Mouse (Mus musculus): ENCODE data around the gene Gtf3c3.

Gtf3c3 gene

DNA sequence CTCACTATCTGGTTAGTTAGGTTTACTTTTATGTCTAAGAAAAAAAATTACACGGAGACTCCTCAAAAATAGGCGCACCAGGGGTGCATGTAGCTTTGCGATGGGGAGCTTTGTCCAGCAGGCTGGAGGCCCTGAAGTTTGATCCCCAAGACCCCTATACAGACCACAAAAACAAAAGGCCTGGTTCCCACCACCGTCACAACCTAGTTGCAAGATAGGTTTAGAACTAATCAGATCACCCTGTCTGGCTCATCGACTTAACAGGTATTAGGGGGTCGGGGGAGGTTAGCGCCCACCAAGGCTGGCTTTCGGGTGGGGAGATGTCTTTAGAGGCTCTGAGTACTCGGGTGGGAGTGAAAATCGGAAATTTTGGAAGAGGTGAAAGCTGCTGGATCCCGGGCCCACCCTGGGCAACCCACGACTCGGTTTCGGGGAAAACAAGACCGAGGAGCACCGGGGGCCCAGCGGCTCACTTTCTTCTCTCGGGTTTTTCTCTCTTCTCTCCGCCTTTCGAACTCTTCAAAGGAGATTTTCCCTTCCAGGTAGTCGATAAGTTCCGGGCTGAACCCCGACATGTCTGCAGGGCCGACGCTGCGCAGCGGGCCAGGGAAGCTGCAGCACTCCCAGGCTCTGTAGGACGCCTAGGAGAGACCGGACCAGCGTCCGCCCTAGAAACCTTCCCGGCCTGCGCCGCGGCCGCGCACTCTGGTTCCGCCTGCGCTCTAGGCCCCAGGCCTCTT lies at the start of gene Gtf3c3:
Gtf3c3 (minus strand) TSS at position 632 of the 740 bp plus-strand sequence.
- DNase-seq (ENCODE audit: low read depth, low spot score) = peak; percentile 93

DNA sequence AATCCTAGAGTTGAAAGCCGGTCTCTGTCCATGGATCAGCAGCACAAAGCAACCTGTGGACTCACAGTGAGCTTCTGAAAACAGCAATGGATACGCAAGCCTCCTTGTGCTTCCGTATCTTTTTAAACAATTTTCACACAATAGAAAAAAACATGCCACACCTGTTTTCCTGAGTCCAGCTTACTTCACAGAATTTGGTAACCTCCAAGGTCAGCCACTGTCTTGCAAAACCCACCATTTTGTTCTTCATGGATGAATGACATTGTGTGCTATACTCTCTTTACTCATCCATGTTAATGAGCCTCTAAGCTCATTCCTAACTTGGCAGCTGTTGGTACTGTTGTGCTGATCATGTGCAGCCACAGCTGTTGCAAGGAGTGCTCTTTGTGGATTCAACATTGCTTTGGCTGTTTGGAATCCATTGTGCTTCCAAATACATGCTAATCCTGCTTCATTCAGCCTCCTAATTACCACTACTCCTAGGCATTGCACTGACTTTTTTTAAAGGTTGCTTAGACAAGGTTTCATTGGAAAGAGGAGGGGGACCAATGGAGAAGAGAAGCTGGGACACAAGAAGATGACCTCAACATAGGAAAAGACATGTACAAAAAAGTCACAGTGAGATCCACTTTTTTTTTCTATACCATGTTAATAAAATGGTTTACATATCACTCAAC lies 46.1 kb upstream of the Gtf3c3 start:
- DNase-seq (ENCODE audit: low read depth, low spot score) = peak; percentile 43

DNA sequence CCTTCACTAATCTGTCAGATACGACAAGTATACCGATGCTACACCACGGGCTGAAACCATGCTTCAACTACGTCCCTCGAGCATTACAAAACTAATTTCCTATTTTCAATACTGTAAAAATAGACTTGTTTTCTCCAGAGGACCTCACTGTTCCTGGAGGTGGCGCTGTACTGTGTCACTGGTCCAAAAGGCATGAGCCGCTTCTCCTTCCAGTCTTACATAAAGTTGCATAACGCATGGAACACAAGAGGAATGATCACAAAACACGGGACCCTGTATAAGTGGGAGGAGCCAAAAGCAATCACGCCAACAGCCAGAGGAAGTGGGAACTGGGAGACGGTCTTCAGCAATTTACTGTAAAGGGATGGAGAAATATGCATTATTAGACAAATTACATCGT lies 41.7 kb upstream of the Gtf3c3 start:
- no peak for DNase-seq (ENCODE audit: low read depth, low spot score)

DNA sequence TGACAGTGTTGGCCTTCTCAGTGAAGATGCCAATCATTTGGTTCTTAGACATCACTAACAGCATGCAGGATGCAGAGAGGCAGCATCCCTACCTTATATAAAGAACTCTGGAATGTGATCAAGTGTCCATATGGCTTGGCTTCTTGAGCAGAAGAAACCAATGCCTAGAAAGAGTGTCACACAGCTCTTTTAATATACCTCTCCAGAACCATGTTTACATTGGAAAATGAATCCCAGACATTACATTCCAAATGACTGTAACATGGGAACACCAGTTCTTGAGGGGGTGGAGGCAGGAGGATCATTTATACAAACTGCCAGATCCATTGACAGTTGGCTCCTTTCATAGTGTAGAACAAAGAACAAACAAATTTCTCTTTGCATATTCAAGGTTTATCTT lies 29.9 kb upstream of the Gtf3c3 start:
- DNase-seq (ENCODE audit: low read depth, low spot score) = peak; percentile 80

DNA sequence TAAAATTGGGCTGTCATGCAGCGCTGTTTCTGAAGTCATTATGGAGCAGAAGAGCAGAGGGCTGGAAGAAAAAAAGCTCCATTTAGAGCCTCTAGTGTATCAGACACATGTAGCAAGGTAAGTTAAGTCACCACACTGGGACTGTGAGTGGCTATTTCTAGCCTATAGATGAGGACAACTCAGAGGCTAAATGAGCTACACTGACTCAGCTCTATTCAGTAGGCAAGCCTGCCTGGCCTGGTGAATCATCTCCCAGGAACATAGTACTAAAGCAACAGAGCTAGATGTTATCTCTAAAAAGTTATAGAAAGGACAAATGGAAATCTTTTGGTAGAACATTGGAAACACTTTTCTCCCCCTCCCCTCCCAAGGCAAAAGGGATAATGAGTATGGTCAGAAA lies 28.6 kb upstream of the Gtf3c3 start:
- peak; percentile 86 for DNase-seq (ENCODE audit: low read depth, low spot score)

DNA sequence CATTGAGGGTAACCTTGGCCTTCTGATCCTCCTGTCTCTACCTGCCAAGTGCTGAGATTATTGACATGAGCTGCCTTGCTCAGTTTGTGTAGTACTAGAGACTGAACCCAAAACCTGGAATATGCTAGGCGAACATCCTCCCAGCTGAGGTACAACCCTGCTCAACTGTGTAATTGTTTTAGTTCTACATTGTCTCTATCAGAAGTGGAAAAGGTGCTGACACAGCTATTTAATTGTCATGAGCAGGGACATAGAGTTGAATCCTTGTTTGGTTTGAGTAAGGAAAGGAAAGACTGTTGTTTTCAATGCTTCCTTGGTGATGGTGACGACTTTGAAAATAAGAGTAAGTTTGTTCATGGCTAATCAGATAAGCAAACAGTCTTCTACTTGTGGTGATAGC lies 13.3 kb upstream of the Gtf3c3 start:
- no peak for DNase-seq (ENCODE audit: low read depth, low spot score)

DNA sequence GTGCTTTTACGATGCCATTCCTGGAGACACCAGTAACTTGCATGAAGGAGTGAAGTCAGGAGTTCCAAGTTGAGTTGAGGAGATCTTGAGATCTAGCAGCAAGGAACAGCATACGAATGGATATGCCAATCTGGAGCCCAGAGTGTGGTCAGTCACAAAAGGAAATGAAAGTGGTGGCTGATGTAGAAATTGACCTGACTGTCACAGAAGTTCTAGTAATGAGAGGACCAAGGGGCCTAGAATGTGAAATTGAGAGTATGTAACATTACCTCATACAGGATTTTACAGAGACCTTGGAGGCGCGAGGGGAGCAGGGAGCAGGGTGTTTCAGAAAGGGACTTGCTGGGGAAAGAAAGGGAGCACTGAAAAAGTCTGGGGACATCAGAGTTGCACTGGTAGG lies 10.1 kb upstream of the Gtf3c3 start:
- no peak for DNase-seq (ENCODE audit: low read depth, low spot score)

DNA sequence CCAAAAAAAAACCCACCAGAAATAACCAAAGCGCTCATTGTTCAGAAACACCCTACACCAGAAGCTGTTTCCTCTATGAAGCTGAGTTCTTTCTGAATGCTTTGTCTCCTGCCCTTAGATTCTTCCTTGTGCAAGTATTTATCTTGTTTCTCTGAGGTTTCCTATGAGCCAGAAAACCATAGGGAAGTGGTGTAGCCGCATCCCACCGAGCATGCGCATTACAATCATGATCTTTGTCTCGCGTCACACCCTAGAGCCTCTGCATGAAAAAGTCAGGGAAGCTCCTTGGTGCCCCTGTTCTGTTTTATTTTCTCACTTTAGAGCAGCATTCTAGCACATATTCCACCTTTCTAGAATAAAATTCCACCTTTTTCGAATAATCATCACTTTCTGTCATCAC lies 4.9 kb upstream of the Gtf3c3 start:
- DNase-seq (ENCODE audit: low read depth, low spot score) = peak; percentile 36

DNA sequence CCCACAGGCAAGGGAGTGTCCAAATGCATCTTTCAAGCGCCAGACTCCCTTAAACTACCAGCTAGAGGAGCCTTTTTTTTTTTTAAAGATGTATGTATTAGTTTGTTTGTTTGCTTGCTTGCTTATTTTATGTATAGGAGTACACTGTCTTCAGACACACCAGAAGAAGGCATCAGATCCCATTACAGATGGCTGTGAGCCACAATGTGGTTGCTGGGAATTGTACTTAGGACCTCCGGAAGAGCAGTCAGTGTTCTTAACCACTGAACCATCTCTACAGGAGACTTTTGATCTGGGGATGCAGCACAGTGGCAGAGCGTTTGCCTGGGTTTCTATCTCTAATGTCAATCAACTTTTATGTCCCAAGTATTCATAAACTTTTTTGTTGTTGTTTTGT lies 307 bp upstream of the Gtf3c3 start:
- DNase-seq (ENCODE audit: low read depth, low spot score) = no peak

DNA sequence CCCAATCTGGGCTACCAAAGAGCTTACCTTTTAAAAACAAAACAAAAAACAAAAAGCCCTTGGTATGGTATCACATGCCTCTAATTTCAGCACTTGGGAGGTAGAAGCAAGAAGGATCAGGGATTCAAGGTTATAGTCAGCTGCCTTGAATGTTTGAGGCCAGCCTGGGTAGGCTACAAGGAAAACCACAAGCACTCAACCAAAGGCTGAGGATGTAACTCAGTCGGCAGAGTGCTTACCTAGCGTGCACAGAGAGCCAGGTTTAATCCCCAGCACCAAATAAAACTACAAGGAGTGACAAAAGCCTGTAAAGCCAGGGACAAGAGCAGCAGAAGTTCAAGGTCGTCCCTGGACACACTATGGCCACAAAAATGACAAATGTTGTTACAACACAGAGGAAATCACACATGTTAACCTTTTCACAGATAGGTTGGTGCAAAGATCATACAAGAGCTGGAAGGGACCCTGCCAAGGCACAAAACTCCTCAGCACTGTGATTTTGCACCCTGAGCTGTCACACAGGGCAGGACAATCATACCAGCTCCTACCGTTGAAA lies 16.5 kb downstream of the Gtf3c3 start:
- no peak for DNase-seq (ENCODE audit: low read depth, low spot score)

DNA sequence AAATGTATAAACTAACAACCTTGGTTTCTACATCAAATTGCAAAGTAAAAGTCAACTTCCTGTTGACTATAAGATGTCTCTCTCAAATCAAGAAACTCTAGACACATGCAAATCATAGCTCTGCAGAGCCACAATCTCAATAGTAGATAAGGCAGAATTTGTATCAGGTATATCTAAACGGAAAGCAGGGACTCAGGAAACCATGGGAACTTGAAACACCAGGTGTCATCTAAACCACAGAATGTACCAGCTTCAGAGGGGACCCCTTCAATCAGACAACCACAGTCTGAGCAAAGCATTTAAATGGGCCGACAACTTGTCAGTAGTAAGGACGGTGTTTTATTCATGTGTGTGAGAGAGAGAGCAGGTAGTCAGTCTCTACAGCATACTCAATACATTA lies 17.1 kb downstream of the Gtf3c3 start:
- DNase-seq (ENCODE audit: low read depth, low spot score) = no peak

DNA sequence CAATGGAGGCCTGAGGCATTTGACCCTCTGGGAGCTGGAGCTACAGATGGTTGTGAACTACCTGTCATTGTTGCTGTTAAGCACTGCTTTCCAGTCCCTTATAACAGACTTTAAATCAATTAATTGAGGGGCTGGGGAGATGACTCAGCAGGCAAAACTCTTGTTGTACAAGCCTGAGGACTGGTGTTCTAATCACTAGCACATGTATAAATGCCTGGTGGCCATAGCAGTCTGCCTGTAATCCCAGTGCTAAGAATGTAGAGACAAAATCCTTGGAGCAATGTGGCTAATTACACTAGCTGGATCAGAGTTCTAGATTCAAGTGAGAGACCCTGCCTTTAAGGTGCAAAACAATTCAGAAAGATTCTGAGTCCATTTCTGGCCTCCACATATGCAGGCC lies 36.0 kb downstream of the Gtf3c3 start:
- DNase-seq (ENCODE audit: low read depth, low spot score) = no peak

DNA sequence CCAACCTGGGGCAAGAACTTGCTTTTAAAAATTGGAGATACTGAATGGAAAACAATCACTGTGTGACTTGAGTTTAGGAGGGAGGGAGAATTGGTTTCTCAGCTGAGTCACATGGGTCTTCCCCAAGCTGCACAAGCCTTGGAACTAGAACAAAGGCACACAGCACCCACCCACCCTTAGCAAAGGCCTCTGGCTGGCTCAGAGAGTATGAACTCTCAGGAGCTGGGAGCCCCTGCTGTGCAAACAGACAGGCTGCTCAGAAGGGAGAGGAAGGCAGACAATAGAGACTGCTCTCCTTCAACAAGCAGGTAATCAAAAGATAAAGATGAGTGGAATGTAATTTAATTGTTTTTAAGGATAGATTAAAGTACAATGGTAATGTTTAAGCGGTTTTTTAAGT lies 54.5 kb downstream of the Gtf3c3 start:
- DNase-seq (ENCODE audit: low read depth, low spot score) = no peak

DNA sequence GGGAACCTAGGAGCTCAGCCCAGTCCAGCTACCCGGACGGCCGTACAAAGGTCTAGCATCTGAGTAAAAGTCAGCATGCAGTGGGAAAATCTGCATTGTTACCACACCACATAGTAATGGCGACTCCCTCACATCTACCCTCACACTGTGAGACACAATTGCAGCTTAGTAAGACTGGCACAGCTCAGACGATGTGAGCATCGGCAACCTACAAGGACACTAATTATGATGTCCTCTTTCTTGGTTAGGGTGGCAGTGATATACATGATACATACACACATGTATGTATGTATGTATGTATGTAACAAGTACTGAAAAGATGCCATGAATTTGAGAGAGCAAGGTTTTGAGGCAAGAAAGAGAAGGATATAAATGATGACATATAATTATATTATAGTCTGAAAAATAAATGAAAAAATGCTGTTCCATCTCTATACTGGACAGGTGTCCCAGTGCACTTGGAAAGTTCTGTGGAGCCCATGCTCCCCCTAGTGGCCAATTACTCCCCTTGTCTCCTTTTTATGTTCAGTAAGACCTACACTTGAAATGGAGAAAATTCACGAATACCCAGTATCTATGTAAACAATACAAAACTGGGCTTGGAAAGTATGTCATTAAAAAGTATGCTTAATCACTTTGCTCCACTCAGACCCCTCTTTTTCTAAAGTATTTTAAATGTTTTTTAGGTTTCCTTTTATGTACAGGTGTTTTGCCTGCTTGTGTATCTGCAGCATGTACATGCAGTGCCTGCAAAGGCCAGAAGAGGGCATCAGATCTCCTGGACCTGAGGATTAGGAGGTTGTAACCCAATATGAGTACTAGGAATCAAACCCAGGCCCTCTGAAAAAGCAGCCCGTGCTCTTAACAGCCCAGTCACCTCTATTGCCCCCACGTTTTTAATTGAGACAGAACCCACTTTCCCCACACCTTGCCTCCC lies 57.5 kb downstream of the Gtf3c3 start:
- peak; percentile 81 for DNase-seq (ENCODE audit: low read depth, low spot score)

DNA sequence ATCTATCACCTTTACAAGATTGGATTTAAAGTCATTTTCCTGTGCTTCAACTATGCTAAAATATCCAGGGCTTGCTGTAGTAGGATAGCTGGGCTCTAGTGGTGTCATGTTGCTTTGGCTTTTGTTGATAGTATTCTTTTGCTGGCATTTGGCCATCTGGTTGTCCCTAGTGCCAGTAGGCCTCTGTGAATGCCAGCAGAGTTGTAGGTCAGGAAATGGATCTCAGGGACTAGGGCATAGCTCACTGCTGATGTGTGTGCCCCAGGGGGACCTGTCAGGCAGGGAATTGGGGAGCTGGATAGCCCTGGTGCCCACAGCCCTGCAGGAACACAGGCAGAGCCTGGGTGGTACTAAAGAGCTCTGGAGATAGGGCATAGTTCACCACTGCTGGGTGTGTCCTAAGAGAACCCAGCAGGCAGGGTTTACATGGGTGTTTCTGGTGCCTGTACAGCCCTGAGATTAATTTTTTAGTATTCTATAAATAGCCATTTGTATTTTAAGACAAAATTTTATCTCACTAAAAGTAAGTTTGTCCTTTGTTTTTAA lies 61.2 kb downstream of the Gtf3c3 start:
- peak; percentile 8 for DNase-seq (ENCODE audit: low read depth, low spot score)

DNA sequence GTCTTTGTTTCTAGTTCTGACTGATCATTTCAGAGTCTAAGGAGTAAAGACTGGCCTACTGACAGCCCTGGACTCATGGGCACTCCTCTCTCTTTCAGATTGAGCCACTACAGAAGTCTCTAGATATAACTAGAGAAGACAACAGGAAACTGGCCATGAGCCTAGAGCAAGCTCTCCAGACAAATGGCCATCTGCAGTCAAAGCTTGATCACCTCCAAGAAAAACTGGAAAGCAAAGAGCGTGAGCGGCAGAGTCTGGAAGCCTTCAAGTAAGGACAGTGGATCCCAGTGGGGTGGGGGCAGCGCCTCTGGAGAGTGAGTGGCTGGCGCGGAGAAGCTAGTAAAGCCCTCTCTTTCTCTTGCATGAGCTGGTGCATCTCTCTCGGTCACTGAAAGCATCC lies 82.2 kb downstream of the Gtf3c3 start:
- peak; percentile 9 for DNase-seq (ENCODE audit: low read depth, low spot score)

DNA sequence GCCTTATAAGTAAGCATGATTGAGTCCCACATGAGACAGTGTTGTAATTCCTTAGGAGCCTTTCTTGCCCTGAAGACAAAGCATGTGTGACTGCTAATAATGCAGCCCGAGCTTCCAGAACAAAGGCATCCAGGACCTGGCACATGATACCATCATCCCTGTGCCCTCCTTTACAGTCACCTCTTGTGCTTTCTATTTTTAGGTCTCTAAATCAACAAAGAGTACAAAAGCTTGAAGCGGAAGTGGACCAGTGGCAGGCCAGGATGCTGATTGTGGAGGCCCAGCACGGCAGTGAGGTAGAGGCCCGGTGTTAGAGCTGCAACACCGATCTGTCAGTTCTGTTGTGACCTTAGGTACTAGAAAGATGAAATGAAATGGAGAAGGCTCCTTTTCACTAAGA lies 83.3 kb downstream of the Gtf3c3 start:
- no peak for DNase-seq (ENCODE audit: low read depth, low spot score)

DNA sequence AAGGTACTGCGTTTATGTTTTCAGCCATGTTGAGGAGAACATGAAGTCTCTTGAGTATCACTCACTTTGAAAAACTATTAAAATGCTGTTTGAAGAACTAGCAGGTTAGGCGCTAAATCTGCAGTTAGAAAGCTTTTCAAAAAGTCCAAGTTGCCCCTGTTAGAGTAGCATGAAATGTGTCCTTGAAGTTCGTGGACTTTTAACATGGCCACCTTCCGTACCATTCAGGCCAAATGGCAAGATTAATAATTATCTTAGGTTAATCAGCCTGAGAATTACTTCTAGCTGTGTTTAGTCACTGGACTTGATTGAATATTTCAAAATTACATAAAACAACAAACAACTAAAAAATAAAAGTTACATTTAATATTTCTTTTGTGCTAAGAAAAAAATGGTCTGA lies 84.0 kb downstream of the Gtf3c3 start:
- no peak for DNase-seq (ENCODE audit: low read depth, low spot score)
